Mouse (Mus musculus) neural tube, embryonic 11.5 days (tissue): ENCODE data around the gene Cd72. TPM values are rescaled to one million over a fixed set of nuclear protein-coding genes. Genes with fewer than 3 reads are reported as not detected.

Experiments used
- ATAC-seq: fragments of 200-750 bp; cut with Nextera tagmentation; 2 replicates; pipeline ENCODE4 v1.8.0; 2017; ENCODE audit warnings: moderate number of reproducible peaks, mild to moderate bottlenecking, moderate TSS enrichment, moderate library complexity; ENCODE audit not compliant: insufficient read depth, low FRiP score, low TSS enrichment
- DNase-seq: peaks from one replicate; pipeline ENCODE4 v3.0.0-alpha.2; 2015; ENCODE audit warnings: low spot score
- H3K27ac ChIP-seq: fragments of 300-500 bp; sonication (generic); 2 replicates; pipeline ENCODE4 v1.5.1; 2014; ENCODE audit warnings: low read depth, mild to moderate bottlenecking, low read length
- H3K27me3 ChIP-seq: fragments of 300-500 bp; sonication (generic); 2 replicates; pipeline ENCODE4 v1.6.1; 2014; ENCODE audit warnings: mild to moderate bottlenecking, low read length, mixed read lengths; ENCODE audit not compliant: control insufficient read depth, insufficient read depth
- H3K36me3 ChIP-seq: fragments of 300-500 bp; sonication (generic); 2 replicates; pipeline ENCODE4 v1.6.1; 2014; ENCODE audit warnings: mild to moderate bottlenecking, low read length, moderate library complexity, mixed read lengths; ENCODE audit not compliant: control insufficient read depth, insufficient read depth
- H3K4me1 ChIP-seq: fragments of 300-500 bp; sonication (generic); 2 replicates; pipeline ENCODE4 v1.6.1; 2014; ENCODE audit warnings: low read length, mixed read lengths; ENCODE audit not compliant: control insufficient read depth, insufficient read depth
- H3K4me2 ChIP-seq: fragments of 300-500 bp; sonication (generic); 2 replicates; pipeline ENCODE4 v1.6.1; 2014; ENCODE audit warnings: low read depth, mild to moderate bottlenecking, moderate library complexity
- H3K4me3 ChIP-seq: fragments of 300-500 bp; sonication (generic); 2 replicates; pipeline ENCODE4 v1.5.1; 2014; ENCODE audit warnings: low read depth, low read length
- H3K9ac ChIP-seq: fragments of 300-500 bp; sonication (generic); 2 replicates; pipeline ENCODE4 v1.6.1; 2014; ENCODE audit warnings: mild to moderate bottlenecking, low read length
- H3K9me3 ChIP-seq: fragments of 300-500 bp; sonication (generic); 2 replicates; pipeline ENCODE4 v1.6.1; 2016; ENCODE audit warnings: low read length; ENCODE audit not compliant: control insufficient read depth
- WGBS: fragments of 180-500 bp; shearing (Covaris S2); extraction: QIAGEN DNeasy Blood & Tissue Kit; methylation state at CpG from one replicate; pipeline ENCODE4 v1.1.7; 2014; 5-methylcytosine and 5-hydroxymethylcytosine counted together
- polyA plus RNA-seq: library from polyadenylated mRNA; unstranded; fragments of >200 nt; fragmentation: Nextera tagmentation; extraction: Ambion mirVana; gene quantifications from 2 replicates; pipeline ENCODE4 v1.2.1, GENCODE M21; 2014

The Cd72 gene
- polyA plus RNA-seq, 1 experiment from 2014 or later = 2.8 TPM

DNA sequence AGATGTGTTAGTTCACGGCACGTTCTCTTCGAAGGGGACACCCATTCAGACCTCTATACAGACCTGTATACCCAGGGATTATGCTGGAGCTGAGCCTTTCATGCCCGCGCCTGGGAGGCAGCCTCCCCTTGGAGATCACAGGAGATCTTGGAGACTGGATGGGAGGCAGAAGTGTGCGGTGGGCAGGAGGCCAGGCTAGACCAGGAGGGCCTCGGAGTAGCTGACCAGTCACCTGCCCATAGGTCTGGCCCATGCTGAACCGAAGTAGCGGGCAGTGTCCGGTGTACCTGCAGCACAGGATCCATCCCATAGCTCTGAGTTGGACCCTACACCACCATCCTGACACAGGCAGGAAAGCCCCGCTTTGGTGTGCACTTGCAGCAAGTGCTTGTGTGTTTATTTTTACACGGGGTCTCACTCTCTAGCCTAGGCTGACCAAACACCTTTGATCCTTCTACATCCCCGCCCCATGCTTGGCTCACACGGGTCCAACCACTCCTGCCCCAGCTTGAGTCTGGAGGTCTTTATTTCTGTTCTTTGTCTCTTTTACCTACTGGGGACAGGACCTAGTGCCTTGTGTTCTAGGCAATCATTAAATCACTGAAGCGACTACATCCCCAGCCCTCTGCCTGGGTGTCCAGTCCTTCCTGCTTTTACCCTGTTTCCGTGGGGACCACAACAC, 26.1 kb downstream of the Cd72 start:
- ATAC-seq (no peak), DNase-seq (no peak)
- Histone ChIP-seq H3K4me2 (no peak overlapping the region), H3K27me3 (peaks cover 43% of the 10 kb centered on the region), H3K4me3 (no peak overlapping the region), H3K9ac (no peak overlapping the region), H3K9me3 (no peaks in the 10 kb centered on the region), H3K4me1 (peaks cover 15% of the 10 kb centered on the region; the same call in 1 of the 2 replicates), H3K36me3 (peaks cover 6% of the 10 kb centered on the region), H3K27ac (no peak overlapping the region)
- 23% methylated on average over 16 of the region's 16 CpGs for WGBS

DNA sequence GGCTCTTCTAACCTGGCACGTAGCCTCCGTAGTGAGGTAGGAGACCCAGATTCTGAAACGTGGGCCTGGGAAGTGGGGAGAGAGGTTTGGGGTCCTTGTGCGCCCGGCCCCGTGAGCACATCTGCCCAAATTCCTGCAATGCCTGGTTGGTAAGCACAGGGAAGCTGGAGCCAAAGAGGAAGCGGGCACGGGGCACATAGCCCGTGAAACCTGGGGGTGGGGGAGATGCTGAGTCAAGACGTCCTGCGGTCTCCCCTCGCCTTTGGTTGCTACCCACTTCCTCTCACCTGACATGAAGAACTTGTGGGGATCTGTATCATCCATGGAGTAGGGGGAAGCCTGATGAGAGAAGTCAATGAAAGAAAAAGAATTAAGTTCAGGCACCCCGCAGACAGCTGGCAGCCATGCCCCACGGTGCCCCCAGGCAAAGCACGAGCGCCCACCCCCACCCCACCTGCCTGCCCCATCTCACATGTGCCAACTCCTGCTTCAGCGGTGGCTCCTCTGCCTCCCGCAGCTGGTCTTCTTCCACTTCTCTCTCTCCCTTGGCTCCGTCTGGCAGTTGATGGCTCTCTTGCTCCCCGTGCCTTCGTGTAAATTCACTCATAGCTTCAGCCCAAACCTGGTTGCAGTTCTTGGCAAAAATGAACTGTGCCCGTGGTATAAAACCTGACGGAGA, 26.8 kb downstream of the Cd72 start:
- no peak overlapping the region for H3K4me3 ChIP-seq
- 12% methylated on average over 23 of the region's 23 CpGs for WGBS
- no peak overlapping the region for H3K9ac ChIP-seq
- H3K27ac ChIP-seq = no peak overlapping the region
- ATAC-seq (no peak), DNase-seq (no peak)
- peaks cover 43% of the 10 kb centered on the region for H3K27me3 ChIP-seq
- H3K4me2 ChIP-seq = no peak overlapping the region
- no peaks in the 10 kb centered on the region for H3K9me3 ChIP-seq
- peaks cover 15% of the 10 kb centered on the region; the same call in 1 of the 2 replicates for H3K4me1 ChIP-seq
- H3K36me3 ChIP-seq = peaks cover 6% of the 10 kb centered on the region

DNA sequence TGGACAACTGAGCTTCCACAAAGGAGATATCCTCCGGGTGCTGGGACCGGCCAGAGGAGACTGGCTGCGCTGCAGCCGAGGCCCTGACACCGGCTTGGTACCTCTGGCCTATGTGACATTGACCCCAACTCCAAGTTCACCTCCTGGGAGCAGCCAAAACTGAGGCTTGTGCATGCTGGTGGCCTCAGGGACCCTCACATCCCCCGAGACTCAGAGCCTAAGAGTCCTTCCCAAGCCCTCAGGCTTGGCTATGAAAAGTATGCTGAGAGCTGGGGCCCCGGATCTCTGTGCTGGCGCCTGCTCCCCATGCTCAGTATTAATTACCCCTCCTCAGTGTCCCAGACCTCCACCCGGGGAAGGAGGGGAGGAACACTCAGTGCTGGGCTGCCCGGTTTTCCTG, 27.9 kb downstream of the Cd72 start:
- Histone ChIP-seq H3K4me2 (no peak overlapping the region), H3K27ac (no peak overlapping the region), H3K9ac (peak overlapping the region; percentile 14; the same call in 1 of the 2 replicates), H3K4me1 (peaks cover 15% of the 10 kb centered on the region; the same call in 1 of the 2 replicates), H3K27me3 (peaks cover 43% of the 10 kb centered on the region), H3K36me3 (peaks cover 6% of the 10 kb centered on the region), H3K9me3 (no peaks in the 10 kb centered on the region), H3K4me3 (no peak overlapping the region)
- DNase-seq (no peak), ATAC-seq (no peak)
- 41% methylated on average over 10 of the region's 10 CpGs for WGBS

DNA sequence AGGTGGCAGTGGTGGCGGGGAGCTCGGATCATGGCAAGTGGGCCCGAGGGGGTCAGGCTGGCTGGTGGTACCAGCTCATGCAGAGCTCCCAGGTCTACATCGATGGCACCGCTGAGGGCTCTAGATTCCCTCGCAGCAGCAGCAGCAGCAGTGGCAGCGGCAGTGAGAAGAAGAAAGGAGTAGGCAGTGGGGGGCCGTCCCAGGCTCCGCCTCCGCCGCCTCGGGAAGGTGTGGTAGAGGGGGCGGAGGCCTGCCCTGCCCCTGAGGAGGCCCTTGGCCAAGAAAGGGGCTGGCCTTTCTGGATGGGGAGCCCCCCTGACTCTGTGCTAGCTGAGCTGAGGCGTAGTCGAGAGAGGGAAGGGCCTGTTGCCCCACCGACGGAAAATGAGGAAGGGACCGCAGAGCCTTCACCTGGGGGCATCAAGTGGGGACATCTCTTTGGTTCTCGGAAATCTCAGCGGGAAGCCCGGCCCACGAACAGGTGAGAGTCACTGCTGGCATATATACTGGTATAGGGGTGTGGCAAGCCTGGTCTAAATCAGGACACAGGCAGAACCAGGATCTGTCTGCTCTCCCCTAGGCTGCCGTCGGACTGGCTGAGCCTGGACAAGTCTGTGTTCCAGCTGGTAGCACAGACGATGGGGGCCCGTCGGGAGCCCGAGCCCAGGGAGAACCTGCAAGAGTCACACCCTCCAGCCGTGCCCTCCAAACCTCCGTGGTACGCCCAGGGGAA, 28.6 kb downstream of the Cd72 start:
- H3K27ac ChIP-seq = no peak overlapping the region
- 16% methylated on average over 31 of the region's 31 CpGs for whole genome bisulfite sequencing
- H3K36me3 ChIP-seq = peaks cover 6% of the 10 kb centered on the region
- peak overlapping the region; percentile 24 for H3K9ac ChIP-seq
- H3K9me3 ChIP-seq = no peaks in the 10 kb centered on the region
- peaks cover 43% of the 10 kb centered on the region for H3K27me3 ChIP-seq
- H3K4me3 ChIP-seq = no peak overlapping the region
- DNase-seq = no peak
- 0 out of 2 replicates have a peak, but pooled peaks have one; percentile 15 for ATAC-seq
- peaks cover 15% of the 10 kb centered on the region; the same call in 1 of the 2 replicates for H3K4me1 ChIP-seq
- peak overlapping the region; percentile 19 for H3K4me2 ChIP-seq

DNA sequence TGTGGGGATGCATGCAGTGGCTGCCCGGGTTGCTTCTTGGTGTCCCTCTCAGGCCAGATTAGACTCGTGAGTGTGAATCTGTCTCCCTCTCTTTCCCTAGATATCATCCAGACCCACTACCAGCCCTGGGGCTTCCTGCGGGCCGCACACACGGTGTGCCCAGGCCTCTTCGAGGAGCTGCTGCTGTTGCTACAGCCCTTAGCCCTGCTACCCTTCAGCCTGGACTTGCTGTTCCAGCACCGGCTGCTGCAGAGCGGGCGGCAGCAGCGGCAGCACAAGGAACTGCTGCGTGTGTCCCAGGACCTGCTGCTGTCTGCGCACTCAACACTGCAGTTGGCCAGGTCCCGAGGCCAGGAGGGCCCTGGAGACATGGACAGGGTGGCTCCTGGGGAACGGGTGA, 29.2 kb downstream of the Cd72 start:
- Histone ChIP-seq H3K4me1 (peaks cover 15% of the 10 kb centered on the region; the same call in 1 of the 2 replicates), H3K27ac (no peak overlapping the region), H3K4me3 (no peak overlapping the region), H3K9ac (peak overlapping the region; percentile 24; the same call in 1 of the 2 replicates), H3K4me2 (peak overlapping the region; percentile 19; the same call in 1 of the 2 replicates), H3K9me3 (no peaks in the 10 kb centered on the region), H3K36me3 (peaks cover 6% of the 10 kb centered on the region), H3K27me3 (peaks cover 43% of the 10 kb centered on the region)
- no peak for DNase-seq
- no peak for ATAC-seq
- WGBS = 22% methylated on average over 14 of the region's 14 CpGs

DNA sequence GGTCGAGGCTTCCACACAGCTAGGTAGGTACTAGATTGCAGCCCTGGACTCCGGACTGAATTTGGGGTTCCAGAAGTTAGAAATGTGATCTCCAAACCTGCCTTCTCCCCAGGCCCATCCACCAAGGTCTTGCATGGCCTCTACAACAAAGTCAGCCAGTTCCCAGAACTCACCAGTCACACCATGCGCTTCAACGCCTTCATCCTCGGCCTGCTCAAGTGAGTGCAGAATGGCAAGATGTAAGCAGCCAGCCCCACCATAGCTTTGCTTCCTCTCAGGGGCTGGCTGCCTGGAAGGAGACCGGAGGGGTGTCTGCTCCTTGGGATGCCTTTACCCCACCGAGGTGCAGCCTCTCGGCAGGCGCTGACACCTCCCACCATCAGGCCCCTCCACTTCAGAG, 30.4 kb downstream of the Cd72 start:
- Histone ChIP-seq H3K27ac (no peak overlapping the region), H3K9ac (no peak overlapping the region), H3K9me3 (no peaks in the 10 kb centered on the region), H3K4me3 (no peak overlapping the region), H3K27me3 (peaks cover 43% of the 10 kb centered on the region), H3K36me3 (peaks cover 6% of the 10 kb centered on the region), H3K4me2 (no peak overlapping the region), H3K4me1 (peaks cover 15% of the 10 kb centered on the region; the same call in 1 of the 2 replicates)
- DNase-seq (no peak), ATAC-seq (no peak)
- WGBS = 82% methylated on average over 9 of the region's 9 CpGs

DNA sequence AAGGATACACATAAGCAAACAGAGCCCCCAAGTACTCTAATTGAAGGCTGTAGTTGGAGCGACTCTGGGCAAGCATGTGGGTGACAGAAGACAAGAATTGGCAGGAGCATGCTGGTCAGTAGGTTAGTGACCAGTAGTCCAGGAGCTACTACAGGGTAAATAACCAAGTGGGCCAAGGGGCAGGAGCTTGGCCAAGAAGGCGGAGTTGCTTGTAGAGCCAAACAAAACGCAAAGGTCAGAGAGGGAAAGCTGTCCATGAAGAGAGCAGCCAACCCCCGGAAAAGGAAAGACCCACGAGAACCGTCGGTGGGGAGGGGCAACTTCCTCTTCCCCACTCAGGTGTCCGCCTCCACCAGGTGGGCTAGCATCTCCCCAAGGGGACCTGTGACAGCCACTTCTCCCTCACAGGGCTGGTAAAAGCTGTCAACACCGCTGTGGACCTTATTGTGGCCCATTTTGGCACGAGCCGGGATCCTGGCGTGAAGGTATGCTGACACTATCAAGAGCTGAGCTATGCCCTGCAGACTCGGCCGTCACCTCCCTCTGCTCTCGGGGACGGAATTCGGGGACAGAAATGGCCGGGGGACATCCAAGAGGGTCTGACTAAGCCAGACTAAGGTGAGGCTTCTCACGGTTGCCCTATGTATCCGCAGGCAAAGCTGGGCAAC, 31.0 kb downstream of the Cd72 start:
- Histone ChIP-seq H3K9me3 (no peaks in the 10 kb centered on the region), H3K27ac (no peak overlapping the region), H3K4me3 (no peak overlapping the region), H3K4me2 (no peak overlapping the region), H3K36me3 (peaks cover 6% of the 10 kb centered on the region), H3K9ac (no peak overlapping the region), H3K4me1 (peaks cover 10% of the 10 kb centered on the region; the same call in 1 of the 2 replicates), H3K27me3 (peaks cover 39% of the 10 kb centered on the region)
- WGBS = 94% methylated on average over 20 of the region's 20 CpGs
- no peak for DNase-seq
- ATAC-seq = no peak

DNA sequence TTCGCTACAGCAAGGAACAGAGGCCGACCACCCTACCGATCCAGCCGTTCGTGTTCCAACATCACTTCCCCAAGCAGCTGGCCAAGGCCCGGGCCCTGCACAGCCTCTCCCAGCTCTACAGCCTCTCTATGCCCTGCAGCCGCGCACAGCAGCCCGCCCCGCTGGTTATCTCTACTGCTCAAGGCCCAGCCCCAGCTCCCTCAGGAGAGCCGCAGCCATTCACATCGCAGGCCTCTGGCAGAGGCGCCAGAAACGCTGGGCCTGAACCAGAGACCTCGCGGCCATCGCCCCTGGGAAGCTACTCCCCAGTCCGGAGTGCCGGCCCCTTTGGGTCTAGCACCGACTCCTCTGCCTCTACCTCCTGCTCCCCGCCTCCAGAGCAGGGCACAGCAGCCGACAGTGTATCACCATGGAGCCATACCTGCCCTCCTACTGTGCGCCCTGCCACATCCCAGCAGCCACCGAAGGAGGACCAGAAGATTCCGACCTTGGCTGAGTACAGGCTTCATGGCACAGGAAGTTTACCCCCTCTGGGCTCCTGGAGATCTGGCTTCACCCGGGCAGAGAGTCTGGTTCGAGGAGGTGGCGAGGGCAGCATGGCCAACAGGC, 32.7 kb downstream of the Cd72 start:
- Histone ChIP-seq H3K27me3 (peaks cover 22% of the 10 kb centered on the region), H3K9me3 (no peaks in the 10 kb centered on the region), H3K4me3 (no peak overlapping the region), H3K9ac (no peak overlapping the region), H3K27ac (no peak overlapping the region), H3K36me3 (peaks cover 6% of the 10 kb centered on the region), H3K4me1 (peaks cover 8% of the 10 kb centered on the region; the same call in 1 of the 2 replicates), H3K4me2 (no peak overlapping the region)
- DNase-seq (no peak), ATAC-seq (no peak)
- 76% methylated on average over 28 of the region's 28 CpGs for WGBS
